Mouse (Mus musculus) spleen, postnatal 14 days (tissue): Measurements from ENCODE around the gene Taf7l.

Experiments used
- DNase-seq, 2 experiments: peaks; one replicate each; pipeline ENCODE4 v3.0.0; 2021 to 2022; ENCODE audit warnings: low spot score in 2 of 2

Taf7l gene

GRCm38 (mm10) chrX:134476290-134476689 is at the start of gene Taf7l:
TSS of gene Taf7l (minus strand) at chrX:134476490.
- DNase-seq = no peak

- DNase-seq = no peak
Observed at GRCm38 (mm10) chrX:134525260-134525659, 49.0 kb upstream of the Taf7l start.

- no peak for DNase-seq
Observed at GRCm38 (mm10) chrX:134523772-134524171, 47.5 kb upstream of the Taf7l start.

DNA sequence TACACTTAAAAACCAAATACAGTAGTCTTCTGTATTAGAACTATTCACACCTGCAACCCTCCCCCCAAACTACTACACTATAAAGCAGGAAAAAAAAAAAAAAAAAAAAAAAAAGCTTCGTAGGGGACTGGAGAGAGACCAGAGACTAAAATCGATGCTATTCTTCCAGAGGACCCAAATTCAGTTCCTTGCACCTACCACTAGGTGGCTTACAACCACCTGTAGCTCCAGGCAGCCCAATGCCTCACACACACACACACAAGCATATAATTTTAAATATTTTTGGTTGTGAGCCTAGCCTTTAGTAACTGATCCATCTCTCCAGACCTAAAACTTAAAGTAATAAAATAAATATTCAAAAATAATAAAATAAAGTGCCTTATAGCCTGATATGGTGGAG is 33.2 kb upstream of the Taf7l start:
- no peak for DNase-seq

DNA sequence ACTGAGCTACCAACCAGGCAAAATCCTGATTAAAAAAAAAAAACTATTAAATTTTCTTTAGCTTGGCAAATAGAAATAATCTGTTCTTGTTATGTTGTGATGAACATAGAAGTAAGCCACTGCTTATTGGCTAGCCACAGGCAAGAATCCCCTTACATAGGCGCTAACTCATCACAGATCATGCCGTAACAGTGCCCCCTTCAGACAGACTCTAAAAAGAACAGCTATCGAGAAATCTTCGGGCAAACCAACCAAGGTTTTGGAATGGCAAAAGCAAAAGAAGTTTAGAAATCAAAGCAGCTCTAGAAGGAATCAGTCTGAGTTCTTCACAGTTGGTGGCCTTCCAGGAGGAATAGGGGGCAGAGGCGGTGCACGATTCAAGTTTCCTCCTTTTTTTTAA is 31.7 kb upstream of the Taf7l start:
- no peak for DNase-seq

GRCm38 (mm10) chrX:134500651-134501050 is 24.4 kb upstream of the Taf7l start:
- DNase-seq = no peak

- DNase-seq = no peak
Observed at GRCm38 (mm10) chrX:134481720-134482119, 5.4 kb upstream of the Taf7l start.

GRCm38 (mm10) chrX:134474988-134475710 is 1.1 kb downstream of the Taf7l start:
- DNase-seq = no peak

- no peak for DNase-seq
Observed at GRCm38 (mm10) chrX:134427307-134427706, 49.0 kb downstream of the Taf7l start.

DNA sequence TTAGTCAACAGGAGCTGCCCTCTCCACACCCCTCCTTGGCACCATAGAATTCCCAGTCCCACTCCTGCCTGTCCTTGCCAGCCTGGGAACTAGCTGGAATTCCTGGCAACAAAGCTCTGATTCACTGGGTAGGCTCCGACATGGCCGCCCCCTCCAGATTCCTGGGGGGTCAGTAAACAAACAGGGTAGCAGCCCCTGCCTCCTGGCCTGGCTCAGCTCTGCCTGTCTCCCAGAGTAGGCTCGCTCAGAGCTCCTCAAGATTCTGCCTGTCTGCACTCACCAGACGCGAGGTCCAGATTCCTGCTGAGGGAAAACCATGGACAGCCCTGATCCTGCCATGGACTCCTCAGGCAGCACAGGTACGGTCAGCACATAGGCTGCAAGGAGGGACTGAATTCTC is 49.5 kb downstream of the Taf7l start:
- no peak for DNase-seq

DNA sequence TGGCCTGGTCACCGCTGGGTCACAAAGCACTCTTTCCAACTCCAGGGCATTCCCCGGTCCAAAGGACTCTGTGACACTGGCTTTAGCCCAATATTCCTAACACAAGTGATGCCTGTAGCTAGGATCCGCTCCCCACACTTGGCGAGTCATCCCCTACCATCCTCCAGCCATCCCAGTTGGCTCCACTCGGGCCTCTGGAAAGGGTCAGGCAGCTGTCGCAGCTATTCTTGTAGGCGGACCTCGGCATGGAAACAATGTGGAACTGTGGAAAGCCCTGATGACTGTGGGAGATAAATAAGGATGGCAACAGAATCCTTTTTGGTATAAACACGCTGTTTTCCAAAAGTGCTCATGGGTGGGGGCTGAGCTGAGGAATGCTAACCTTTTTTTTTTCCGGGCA is 50.5 kb downstream of the Taf7l start:
- no peak for DNase-seq

GRCm38 (mm10) chrX:134424263-134424662 is 52.0 kb downstream of the Taf7l start:
- DNase-seq = no peak

GRCm38 (mm10) chrX:134420097-134420496 is 56.2 kb downstream of the Taf7l start:
- DNase-seq = no peak

GRCm38 (mm10) chrX:134412096-134412495 is 64.2 kb downstream of the Taf7l start:
- no peak for DNase-seq
